Mouse (Mus musculus): ENCODE results near the gene Hic2. TPM values are rescaled to one million over a fixed set of nuclear protein-coding genes. Genes with fewer than 3 reads are reported as not detected.

The Hic2 gene
- polyA plus RNA-seq, 1 experiment, result 0.71 TPM

DNA sequence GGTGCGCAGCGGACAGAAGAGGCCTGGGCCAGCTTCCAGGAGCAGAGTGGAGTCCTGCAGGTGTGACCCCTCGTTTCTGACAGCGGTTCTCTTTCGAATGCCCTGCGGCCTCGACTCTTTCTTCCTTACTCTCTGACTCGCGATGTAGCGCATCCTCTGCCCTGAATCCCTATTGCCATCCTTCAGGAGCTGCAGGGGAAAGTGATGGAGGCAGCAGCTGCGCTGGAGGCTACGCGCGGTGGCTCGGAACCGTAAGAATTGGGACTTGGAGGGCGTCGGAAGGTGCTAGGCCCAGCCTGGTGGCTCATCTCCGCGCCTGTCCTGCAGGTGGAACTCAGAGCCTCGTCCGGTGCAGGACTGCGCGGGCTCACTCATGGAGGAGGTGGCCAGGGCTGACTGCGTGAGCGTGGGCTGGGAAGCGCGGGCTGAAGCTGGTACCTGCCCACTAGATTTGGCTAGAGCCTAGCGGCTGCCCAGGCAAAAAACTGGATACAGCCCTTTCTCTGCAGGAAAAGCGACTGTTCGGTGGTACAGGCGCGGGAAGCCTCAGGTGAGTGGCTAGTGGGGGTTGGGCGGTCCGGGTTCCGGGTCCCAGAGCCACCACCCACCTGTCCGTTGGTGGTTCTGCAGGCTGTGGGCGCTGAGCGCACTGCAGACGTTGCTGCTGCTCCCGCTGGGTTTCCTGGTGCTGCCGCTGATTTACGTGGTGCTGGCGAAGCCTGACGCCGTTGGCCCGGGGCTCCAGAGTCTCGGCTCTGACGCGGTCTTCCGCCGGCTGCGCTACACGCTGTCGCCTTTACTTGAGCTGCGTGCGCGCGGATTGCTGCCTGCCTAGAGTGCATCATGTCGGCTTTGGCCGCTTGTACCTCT is 44.2 kb downstream of the Hic2 start:
- Histone ChIP-seq H3K4me3 (ENCODE audit: insufficient read depth, low read depth, low read length) (peak overlapping the region; percentile 10), H3K4me1 (ENCODE audit: control insufficient read depth, insufficient read depth, insufficient read length, low read length) (0 out of 2 replicates have a peak, but pooled peaks cover 3% of the 10 kb centered on the region), H3K27ac (replicated peaks; ENCODE audit: low read depth, low read length) (no peak overlapping the region)

DNA sequence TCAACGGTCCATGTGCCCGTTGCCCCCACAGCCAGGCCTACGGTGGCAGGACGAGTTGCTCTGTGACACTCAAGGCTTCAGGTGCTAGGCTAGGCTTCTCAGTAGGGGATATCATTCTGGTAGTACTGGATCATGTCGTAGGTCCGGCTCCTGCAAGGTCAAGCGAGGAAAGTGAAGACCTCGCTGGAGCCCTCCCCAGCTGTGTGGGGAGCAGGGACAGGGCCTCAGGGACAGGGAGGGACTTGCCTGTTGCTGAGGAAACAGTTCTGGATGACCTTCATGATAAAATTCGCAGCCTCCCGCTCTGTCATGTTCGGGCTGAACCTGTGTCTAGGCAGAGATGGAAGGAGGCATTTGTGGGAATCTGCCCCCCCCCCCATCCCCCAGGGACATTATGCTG is 47.1 kb downstream of the Hic2 start:
- Histone ChIP-seq H3K4me1 (ENCODE audit: control insufficient read depth, insufficient read depth, insufficient read length, low read length) (0 out of 2 replicates have a peak, but pooled peaks cover 3% of the 10 kb centered on the region), H3K27ac (replicated peaks; ENCODE audit: low read depth, low read length) (no peak overlapping the region), H3K4me3 (ENCODE audit: insufficient read depth, low read depth, low read length) (no peak overlapping the region)

DNA sequence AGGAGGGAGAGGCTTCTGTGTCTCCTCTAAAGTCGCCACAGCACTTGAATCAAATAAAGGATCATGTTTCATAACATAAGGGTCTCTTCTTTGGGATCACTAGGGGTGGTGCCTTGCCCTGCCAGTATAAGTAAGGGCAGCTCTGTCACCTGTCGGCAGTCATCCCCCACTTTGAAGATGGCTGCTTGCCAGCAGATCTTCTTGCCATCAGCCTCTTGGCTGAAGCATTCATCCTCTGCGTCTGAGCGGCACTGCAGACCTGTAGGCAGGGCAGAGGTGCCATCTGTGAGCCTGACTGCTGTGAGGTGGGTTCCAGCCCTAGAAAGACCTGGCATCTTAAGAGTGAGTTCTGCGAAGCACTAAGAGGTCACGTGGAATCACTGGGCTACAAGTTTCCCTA is 49.8 kb downstream of the Hic2 start:
- H3K4me1 ChIP-seq (ENCODE audit: control insufficient read depth, insufficient read depth, insufficient read length, low read length), result no peaks in the 10 kb centered on the region
- H3K4me3 ChIP-seq (ENCODE audit: insufficient read depth, low read depth, low read length), result no peak overlapping the region
- no peak overlapping the region for H3K27ac ChIP-seq (replicated peaks; ENCODE audit: low read depth, low read length)

DNA sequence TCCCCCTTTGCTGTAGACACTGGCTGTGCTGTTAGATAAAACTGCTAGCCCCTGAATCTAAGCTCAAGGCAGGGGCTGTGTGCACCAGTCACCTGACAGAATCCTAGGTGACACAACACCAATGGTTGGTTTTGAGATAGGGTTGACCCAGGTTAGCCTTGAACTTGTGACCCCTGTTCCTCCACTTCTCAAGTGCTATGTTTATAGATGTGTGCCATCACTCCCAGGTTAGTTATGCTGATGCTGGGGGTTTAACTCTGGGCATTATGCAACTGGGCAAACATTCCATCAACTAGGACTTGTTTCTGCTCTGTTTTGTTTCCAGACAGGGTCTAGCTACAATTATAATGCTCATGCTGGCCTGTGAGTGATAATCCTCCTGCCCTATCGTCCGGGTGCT is 53.7 kb downstream of the Hic2 start:
- no peak overlapping the region for H3K4me3 ChIP-seq (ENCODE audit: insufficient read depth, low read depth, low read length)
- H3K4me1 ChIP-seq (ENCODE audit: control insufficient read depth, insufficient read depth, insufficient read length, low read length), result no peaks in the 10 kb centered on the region
- H3K27ac ChIP-seq (replicated peaks; ENCODE audit: low read depth, low read length), result no peak overlapping the region

DNA sequence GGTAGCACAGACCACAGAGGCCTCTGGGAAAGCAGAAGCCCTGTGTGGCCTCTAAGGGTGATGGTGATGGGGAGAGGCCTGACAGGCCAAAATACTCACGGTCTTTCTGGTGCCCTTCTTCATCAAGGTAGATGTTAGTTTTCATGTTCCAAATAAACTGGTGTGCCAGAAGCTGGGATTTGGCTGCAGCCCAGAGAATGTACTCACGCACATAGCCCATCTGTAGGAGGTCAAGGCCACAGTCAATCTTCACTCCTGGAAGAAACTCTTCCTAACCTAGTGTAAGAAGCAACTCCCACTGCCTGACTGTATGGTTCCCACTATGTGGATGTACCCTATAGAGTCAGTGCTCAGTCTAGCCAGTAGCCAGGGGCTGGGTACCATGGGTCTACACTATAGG is 57.6 kb downstream of the Hic2 start:
- Histone ChIP-seq H3K4me3 (ENCODE audit: insufficient read depth, low read depth, low read length) (no peak overlapping the region), H3K27ac (replicated peaks; ENCODE audit: low read depth, low read length) (no peak overlapping the region), H3K4me1 (ENCODE audit: control insufficient read depth, insufficient read depth, insufficient read length, low read length) (no peaks in the 10 kb centered on the region)

DNA sequence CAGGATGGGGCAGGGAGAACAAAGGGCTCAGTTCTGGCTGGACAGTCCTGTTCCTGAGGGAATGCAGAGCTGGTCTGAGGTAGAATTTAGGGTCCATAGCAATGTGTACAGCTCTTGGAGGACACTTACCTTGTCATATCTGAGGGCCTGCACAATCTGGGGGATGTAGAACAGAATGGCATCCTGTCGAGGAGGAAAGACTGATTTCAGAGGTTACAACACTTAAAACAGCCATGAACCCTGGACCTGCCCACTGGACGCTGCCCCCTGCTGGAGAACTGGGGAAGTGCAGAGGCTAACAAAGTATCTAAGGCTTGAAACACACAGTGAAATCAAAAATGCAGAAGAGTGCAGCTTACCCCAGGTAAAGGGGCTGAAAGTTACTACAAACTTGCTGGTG is 59.4 kb downstream of the Hic2 start:
- Histone ChIP-seq H3K27ac (replicated peaks; ENCODE audit: low read depth, low read length) (no peak overlapping the region), H3K4me3 (ENCODE audit: insufficient read depth, low read depth, low read length) (no peak overlapping the region), H3K4me1 (ENCODE audit: control insufficient read depth, insufficient read depth, insufficient read length, low read length) (no peaks in the 10 kb centered on the region)

DNA sequence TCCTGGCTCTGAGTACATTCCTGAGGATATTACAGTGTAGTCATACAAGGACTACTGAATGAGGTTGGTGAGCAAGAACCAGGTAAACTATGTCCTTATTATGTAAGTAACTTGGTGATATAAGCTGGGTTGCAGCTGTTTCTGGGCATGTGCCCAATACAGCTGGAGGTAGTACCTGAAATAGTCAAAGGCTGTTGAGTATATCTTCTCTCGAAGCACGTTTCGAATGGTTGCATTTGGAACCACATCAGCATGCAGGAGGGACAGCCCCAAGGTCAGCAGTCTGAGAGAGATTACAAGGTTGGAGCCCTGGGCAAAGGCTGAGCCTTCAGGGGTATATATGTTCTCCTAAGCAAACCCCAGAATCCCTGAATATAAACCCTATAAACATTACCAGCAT is 67.4 kb downstream of the Hic2 start:
- Histone ChIP-seq H3K27ac (replicated peaks; ENCODE audit: low read depth, low read length) (no peak overlapping the region), H3K4me3 (ENCODE audit: insufficient read depth, low read depth, low read length) (no peak overlapping the region), H3K4me1 (ENCODE audit: control insufficient read depth, insufficient read depth, insufficient read length, low read length) (no peaks in the 10 kb centered on the region)

DNA sequence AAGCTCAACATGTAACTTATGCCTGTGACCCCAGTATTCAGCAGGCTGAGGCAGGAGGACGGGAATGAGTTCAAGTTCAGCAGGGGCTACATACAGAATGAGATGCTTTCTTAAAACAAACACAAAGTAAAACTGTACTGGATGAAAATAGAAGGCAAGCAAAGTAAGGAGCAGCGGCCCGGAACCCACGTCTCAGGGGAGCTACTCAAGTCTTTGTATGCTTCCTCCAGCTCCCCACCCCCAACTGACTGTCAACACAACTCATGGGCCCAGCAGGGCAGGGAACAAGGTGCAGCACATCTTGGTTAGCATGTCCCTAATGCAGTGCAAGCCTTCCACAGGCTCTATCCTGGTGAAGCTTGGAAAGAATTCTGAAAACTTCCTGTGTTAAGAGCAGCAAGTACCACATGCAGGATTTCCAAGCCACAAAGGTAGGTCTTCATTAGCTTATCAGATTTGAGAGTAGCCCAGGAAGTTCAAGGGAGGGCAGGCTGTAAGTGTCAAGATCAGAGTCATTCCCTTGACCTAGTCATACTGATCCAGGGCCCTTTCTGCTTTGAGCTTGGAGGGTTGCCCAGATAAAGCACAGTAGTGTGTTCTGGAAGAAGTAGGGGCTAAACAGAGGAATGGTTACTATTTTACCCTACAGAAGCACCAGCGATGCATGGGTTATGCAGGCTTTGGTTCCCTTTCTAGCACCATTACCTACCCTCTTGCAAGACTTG is 70.3 kb downstream of the Hic2 start:
- Histone ChIP-seq H3K4me3 (ENCODE audit: insufficient read depth, low read depth, low read length) (no peak overlapping the region), H3K27ac (replicated peaks; ENCODE audit: low read depth, low read length) (no peak overlapping the region), H3K4me1 (ENCODE audit: control insufficient read depth, insufficient read depth, insufficient read length, low read length) (no peaks in the 10 kb centered on the region)

DNA sequence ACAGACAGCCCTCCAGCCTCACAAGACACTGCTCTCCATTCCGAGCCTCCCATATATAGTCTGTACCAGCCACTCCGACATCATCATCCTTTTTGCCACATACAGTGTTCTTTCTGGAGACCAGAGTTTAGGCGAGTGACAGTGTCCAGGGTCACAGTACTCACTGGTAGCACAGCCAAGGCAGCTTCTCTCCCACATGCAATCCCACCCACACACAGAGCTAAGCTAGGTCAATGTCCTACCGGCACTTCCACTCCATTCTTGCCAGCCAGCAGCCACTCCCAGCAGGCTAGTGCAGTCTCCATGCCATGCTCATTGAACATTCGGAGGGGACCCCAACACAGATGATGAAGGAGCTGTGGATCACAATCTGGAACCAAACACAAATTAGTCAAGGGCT is 74.1 kb downstream of the Hic2 start:
- Histone ChIP-seq H3K4me1 (ENCODE audit: control insufficient read depth, insufficient read depth, insufficient read length, low read length) (no peaks in the 10 kb centered on the region), H3K4me3 (ENCODE audit: insufficient read depth, low read depth, low read length) (no peak overlapping the region), H3K27ac (replicated peaks; ENCODE audit: low read depth, low read length) (no peak overlapping the region)

DNA sequence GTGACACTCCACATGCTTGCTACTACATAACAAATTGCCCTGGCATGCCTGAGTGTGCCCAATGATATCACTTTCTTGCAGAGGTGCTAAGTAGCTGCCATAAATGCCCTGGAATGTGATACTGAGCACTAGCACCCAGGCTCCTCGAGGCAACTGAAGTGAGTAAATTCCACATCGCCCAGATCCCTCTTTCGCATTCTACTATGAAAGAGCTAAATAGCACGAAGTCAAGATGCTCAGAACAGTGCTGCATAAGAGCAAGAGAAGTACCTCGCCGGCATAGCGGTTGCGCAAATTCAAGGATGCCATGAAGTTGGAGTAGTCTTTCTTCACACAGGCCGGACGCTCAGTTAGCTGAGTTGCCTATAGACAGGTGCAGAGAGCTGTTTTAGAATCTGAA is 75.7 kb downstream of the Hic2 start:
- H3K4me3 ChIP-seq (ENCODE audit: insufficient read depth, low read depth, low read length), result no peak overlapping the region
- H3K4me1 ChIP-seq (ENCODE audit: control insufficient read depth, insufficient read depth, insufficient read length, low read length), result no peaks in the 10 kb centered on the region
- no peak overlapping the region for H3K27ac ChIP-seq (replicated peaks; ENCODE audit: low read depth, low read length)

DNA sequence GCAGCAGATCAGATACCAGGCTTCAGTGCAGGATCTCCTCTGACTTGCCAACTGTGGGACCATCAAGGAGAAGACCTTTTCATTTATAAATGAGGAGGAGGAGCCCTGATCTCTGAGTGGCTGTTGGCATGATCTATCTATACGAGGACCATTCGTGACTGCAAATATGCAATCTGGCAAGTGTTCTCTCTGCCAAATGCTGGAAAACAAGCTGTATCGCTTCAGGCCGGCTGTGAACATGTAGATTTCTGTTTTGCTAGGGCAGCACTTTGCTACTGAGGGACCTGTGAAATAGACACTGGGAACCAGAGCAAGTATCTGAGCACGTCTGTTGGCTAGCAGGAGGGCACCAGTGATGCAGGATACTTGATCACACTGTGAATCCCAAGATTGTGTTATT is 79.2 kb downstream of the Hic2 start:
- Histone ChIP-seq H3K4me3 (ENCODE audit: insufficient read depth, low read depth, low read length) (no peak overlapping the region), H3K27ac (replicated peaks; ENCODE audit: low read depth, low read length) (no peak overlapping the region), H3K4me1 (ENCODE audit: control insufficient read depth, insufficient read depth, insufficient read length, low read length) (no peaks in the 10 kb centered on the region)

Other genes with a start within 250 kb of the Hic2 start
- gene Ypel1, start 163.9 kb upstream of the Hic2 start, polyA plus RNA-seq (2012; ENCODE audit: insufficient read depth, insufficient read length, missing spikeins), result 1.0 and 3.8 TPM in 2 replicates
- 48.5 and 51.7 TPM in 2 replicates for gene Ppil2, start 122.3 kb upstream of the Hic2 start, polyA plus RNA-seq (2012; ENCODE audit: insufficient read depth, insufficient read length, missing spikeins)
- not detected in 2 replicates for gene 2610318N02Rik, start 108.4 kb upstream of the Hic2 start, polyA plus RNA-seq (2012; ENCODE audit: insufficient read depth, insufficient read length, missing spikeins)
- gene Sdf2l1, start 101.2 kb upstream of the Hic2 start, polyA plus RNA-seq (2012; ENCODE audit: insufficient read depth, insufficient read length, missing spikeins), result 4.7 and 4.8 TPM in 2 replicates
- gene Ydjc, start 89.0 kb upstream of the Hic2 start, polyA plus RNA-seq (2012; ENCODE audit: insufficient read depth, insufficient read length, missing spikeins), result not detected in 2 replicates
- gene Ccdc116, start 86.3 kb upstream of the Hic2 start, polyA plus RNA-seq (2012; ENCODE audit: insufficient read depth, insufficient read length, missing spikeins), result not detected in 2 replicates
- gene Ube2l3, start 30.9 kb upstream of the Hic2 start, polyA plus RNA-seq (2012; ENCODE audit: insufficient read depth, insufficient read length, missing spikeins), result 142 and 156 TPM in 2 replicates
- gene Rimbp3, start 25.0 kb upstream of the Hic2 start, polyA plus RNA-seq (2012; ENCODE audit: insufficient read depth, insufficient read length, missing spikeins), result not detected in 2 replicates
- gene Tmem191c, start 42.5 kb downstream of the Hic2 start, polyA plus RNA-seq (2012; ENCODE audit: insufficient read depth, insufficient read length, missing spikeins), result not detected in 2 replicates
- gene Serpind1, start 97.8 kb downstream of the Hic2 start, polyA plus RNA-seq (2012; ENCODE audit: insufficient read depth, insufficient read length, missing spikeins), result not detected in 2 replicates
- 18.4 and 24.4 TPM in 2 replicates for gene Snap29, start 172.4 kb downstream of the Hic2 start, polyA plus RNA-seq (2012; ENCODE audit: insufficient read depth, insufficient read length, missing spikeins)
- 76.2 and 77.2 TPM in 2 replicates for gene Pi4ka, start 172.7 kb downstream of the Hic2 start, polyA plus RNA-seq (2012; ENCODE audit: insufficient read depth, insufficient read length, missing spikeins)
- gene Crkl, start 218.4 kb downstream of the Hic2 start, polyA plus RNA-seq (2012; ENCODE audit: insufficient read depth, insufficient read length, missing spikeins), result 9.2 and 13.9 TPM in 2 replicates